Mouse (Mus musculus) midbrain, postnatal 0 days (tissue): Measurements from ENCODE around the gene Ankrd13a. TPM values are rescaled to one million over a fixed set of nuclear protein-coding genes. Genes with fewer than 3 reads are reported as not detected.
A peak's percentile ranks its signal among the peaks of the same experiment; 100 is the strongest.

Source experiments
- ATAC-seq: fragments of 200-750 bp; cut with Nextera tagmentation; 2 replicates; pipeline ENCODE4 v1.8.0; 2017; ENCODE audit warnings: moderate number of reproducible peaks, mild to moderate bottlenecking, moderate TSS enrichment, moderate library complexity; ENCODE audit not compliant: low FRiP score
- DNase-seq: peaks from one replicate; pipeline ENCODE4 v3.0.0-alpha.2; 2015; ENCODE audit warnings: low spot score
- H3K27ac ChIP-seq: fragments of 300-500 bp; sonication (generic); 2 replicates; pipeline ENCODE4 v1.5.1; 2014; ENCODE audit warnings: low read depth, mild to moderate bottlenecking, low read length, mixed read lengths
- H3K27me3 ChIP-seq: fragments of 300-500 bp; sonication (generic); 2 replicates; pipeline ENCODE4 v1.6.1; 2014; ENCODE audit warnings: low read length, control low read depth, mixed read lengths; ENCODE audit not compliant: insufficient read depth
- H3K36me3 ChIP-seq: fragments of 300-500 bp; sonication (generic); 2 replicates; pipeline ENCODE4 v1.6.1; 2014; ENCODE audit warnings: low read length, control low read depth, mixed read lengths; ENCODE audit not compliant: insufficient read depth
- H3K4me1 ChIP-seq: fragments of 300-500 bp; sonication (generic); 2 replicates; pipeline ENCODE4 v1.6.1; 2014; ENCODE audit warnings: mild to moderate bottlenecking, control low read depth, antibody characterized with exemption, low read length, mixed read lengths; ENCODE audit not compliant: insufficient read depth
- H3K4me2 ChIP-seq: fragments of 300-500 bp; sonication (generic); 2 replicates; pipeline ENCODE4 v1.6.1; 2014; ENCODE audit warnings: low read depth, mild to moderate bottlenecking, low read length, mixed read lengths; ENCODE audit not compliant: poor library complexity, severe bottlenecking
- H3K4me3 ChIP-seq: fragments of 300-500 bp; sonication (generic); 2 replicates; pipeline ENCODE4 v1.5.1; 2014; ENCODE audit warnings: low read depth, mild to moderate bottlenecking, low read length, moderate library complexity
- H3K9ac ChIP-seq: fragments of 300-500 bp; sonication (generic); replicated peaks from 2 replicates; pipeline ENCODE4 v1.6.1; 2014; ENCODE audit warnings: mild to moderate bottlenecking, low read length, moderate library complexity, mixed read lengths; ENCODE audit not compliant: poor library complexity, severe bottlenecking
- H3K9me3 ChIP-seq: fragments of 300-500 bp; sonication (generic); 2 replicates; pipeline ENCODE4 v1.6.1; 2016; ENCODE audit warnings: low read length, control low read depth
- CTCF ChIP-seq: IDR thresholded peaks from 2 replicates; pipeline ENCODE4 v1.5.1; 2016; ENCODE audit warnings: antibody characterized with exemption, mild to moderate bottlenecking
- WGBS: fragments of 180-500 bp; shearing (Covaris S2); extraction: QIAGEN DNeasy Blood & Tissue Kit; methylation state at CpG from one replicate; pipeline ENCODE4 v1.1.7; 2014; 5-methylcytosine and 5-hydroxymethylcytosine counted together
- polyA plus RNA-seq: library from polyadenylated mRNA; unstranded; fragments of >200 nt; fragmentation: Nextera tagmentation; extraction: Ambion mirVana; gene quantifications from 2 replicates; pipeline ENCODE4 v1.2.1, GENCODE M21; 2015
- total RNA-seq: library from RNA; depleted of rRNA; stranded (reverse); fragments of >200 nt; gene quantifications from 2 replicates; pipeline ENCODE4 v1.2.3, GENCODE M21; 2014

Ankrd13a gene
- total and polyA plus RNA-seq, 2 experiments from 2014 or later = 24.9 to 47.3 TPM

DNA sequence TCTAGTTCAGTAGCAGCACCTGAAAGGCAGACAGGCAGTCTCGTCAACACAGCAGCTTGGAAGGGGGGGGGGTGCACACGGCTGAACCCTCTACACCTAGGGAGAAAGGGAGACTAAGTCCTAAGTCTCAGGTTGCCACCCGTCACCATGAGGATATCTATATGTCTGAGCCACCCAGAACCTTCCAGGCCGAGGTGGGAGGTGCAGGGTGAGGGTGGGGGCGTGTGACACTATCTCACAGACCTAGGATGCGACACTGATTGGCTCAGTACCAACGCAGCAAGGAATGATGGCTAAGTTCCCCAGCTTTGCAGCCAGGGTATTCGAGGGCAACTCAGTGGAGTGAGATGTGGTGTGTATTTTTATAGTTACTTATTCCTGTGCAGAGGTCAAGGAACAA is 33.9 kb downstream of the Ankrd13a start:
- WGBS = 86% methylated on average over 8 of the region's 8 CpGs
- no peaks in the 10 kb centered on the region for H3K27me3 ChIP-seq
- no peaks in the 10 kb centered on the region for H3K4me1 ChIP-seq
- no peak for ATAC-seq
- H3K4me3 ChIP-seq = no peak overlapping the region
- TF ChIP-seq CTCF = no peak
- no peaks in the 10 kb centered on the region for H3K9me3 ChIP-seq
- DNase-seq = no peak
- H3K4me2 ChIP-seq = no peak overlapping the region
- peaks cover 24% of the 10 kb centered on the region for H3K36me3 ChIP-seq
- no peak overlapping the region for H3K9ac ChIP-seq
- no peak overlapping the region for H3K27ac ChIP-seq

DNA sequence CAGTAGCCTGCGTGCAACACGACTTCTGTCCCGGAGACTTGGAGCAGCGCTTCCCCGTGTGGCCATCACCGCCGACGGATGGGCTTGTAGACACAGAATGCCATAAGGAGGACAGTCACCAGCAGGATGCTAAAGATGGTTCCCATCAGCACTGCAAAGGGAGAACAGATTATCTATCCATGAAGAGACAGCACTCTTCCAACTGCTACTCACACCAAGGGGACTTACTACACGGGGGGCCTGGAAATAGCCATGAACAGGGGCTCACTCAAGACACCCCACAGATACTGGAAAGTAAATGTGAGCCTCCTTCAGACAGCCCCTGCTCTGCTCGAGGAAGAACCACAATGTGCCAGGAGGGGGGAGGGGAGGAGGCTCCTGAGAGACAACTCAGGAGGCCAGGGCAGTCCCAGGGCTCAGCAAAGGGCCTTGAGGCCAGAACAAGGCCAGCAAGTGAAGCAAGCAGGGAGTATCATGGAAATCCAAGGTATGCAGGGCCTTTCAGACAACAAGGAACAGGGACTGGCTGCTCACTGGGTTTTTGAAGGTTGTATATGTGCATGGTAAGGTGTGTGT is 34.8 kb downstream of the Ankrd13a start:
- H3K36me3 ChIP-seq = peaks cover 16% of the 10 kb centered on the region
- H3K9me3 ChIP-seq = no peaks in the 10 kb centered on the region
- TF ChIP-seq CTCF = no peak
- 80% methylated on average over 10 of the region's 10 CpGs for WGBS
- H3K9ac ChIP-seq = no peak overlapping the region
- H3K4me1 ChIP-seq = no peaks in the 10 kb centered on the region
- no peak for DNase-seq
- H3K27ac ChIP-seq = no peak overlapping the region
- no peaks in the 10 kb centered on the region for H3K27me3 ChIP-seq
- ATAC-seq = no peak
- no peak overlapping the region for H3K4me3 ChIP-seq
- H3K4me2 ChIP-seq = no peak overlapping the region

DNA sequence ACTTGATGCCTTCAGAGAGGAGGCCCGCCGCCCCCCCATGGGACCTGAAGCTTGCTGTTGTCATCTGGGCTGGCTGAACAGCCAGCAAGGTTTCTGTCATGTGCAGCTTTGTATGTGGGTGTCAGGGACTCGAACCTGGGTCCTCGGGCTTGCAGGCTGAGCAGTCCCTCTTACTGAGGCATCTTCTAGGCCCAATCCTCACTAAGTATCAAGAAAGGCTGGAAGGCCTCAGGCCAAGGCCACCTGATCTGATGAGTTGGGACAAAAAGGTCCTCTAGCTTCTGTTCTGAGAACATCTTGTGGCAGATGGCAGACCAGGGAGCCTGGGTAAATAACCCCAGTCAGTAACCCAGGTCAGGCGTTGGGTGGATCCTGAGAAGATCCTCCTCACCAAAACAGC is 35.3 kb downstream of the Ankrd13a start:
- Histone ChIP-seq H3K9me3 (no peaks in the 10 kb centered on the region), H3K27me3 (no peaks in the 10 kb centered on the region), H3K4me3 (no peak overlapping the region), H3K9ac (no peak overlapping the region), H3K36me3 (peaks cover 13% of the 10 kb centered on the region), H3K27ac (no peak overlapping the region), H3K4me2 (no peak overlapping the region), H3K4me1 (no peaks in the 10 kb centered on the region)
- no peak for TF ChIP-seq CTCF
- no peak for DNase-seq
- 94% methylated on average over 5 of the region's 5 CpGs for WGBS
- no peak for ATAC-seq

DNA sequence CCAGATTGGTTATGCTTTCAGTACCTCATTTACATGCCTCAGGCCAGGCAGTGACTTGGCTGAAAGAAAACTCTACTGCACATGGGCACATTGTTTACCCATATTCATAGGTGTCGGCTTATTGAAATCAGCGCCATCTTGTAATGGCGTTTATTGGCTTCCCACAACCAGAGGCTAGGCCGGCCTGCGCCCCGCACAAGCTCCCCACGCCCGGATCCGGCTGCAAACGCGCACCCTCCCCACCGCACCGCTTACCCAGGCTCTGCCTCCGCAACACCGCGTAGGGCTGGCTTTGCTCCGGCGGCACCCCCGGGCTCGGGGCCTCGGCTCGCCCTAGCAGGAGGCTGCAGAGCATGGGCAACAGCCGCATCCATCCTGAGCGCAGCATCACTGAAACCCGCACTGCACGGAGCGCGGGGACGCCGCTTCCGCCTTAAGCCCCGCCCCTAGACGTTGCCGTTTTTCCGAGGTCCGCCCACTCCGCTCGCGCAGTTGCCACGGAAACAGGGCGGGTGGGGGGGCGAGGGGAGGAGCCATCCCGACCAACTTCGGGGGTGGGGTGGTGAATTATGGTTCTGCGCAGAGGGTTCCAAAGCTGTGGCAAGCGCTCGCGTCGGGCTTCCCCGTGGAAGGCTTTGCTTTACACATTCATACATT is 39.2 kb downstream of the Ankrd13a start:
- H3K4me2 ChIP-seq = peak overlapping the region; percentile 51
- WGBS = under 1% methylated on average over 50 of the region's 50 CpGs
- H3K27ac ChIP-seq = peak overlapping the region; percentile 96
- no peaks in the 10 kb centered on the region for H3K4me1 ChIP-seq
- no peak for TF ChIP-seq CTCF
- H3K9ac ChIP-seq = peak overlapping the region; percentile 89
- H3K4me3 ChIP-seq = peak overlapping the region; percentile 79
- H3K27me3 ChIP-seq = no peaks in the 10 kb centered on the region
- no peaks in the 10 kb centered on the region for H3K9me3 ChIP-seq
- peaks cover 2% of the 10 kb centered on the region for H3K36me3 ChIP-seq
- peak; percentile 97 for ATAC-seq
- DNase-seq = peak; percentile 94

DNA sequence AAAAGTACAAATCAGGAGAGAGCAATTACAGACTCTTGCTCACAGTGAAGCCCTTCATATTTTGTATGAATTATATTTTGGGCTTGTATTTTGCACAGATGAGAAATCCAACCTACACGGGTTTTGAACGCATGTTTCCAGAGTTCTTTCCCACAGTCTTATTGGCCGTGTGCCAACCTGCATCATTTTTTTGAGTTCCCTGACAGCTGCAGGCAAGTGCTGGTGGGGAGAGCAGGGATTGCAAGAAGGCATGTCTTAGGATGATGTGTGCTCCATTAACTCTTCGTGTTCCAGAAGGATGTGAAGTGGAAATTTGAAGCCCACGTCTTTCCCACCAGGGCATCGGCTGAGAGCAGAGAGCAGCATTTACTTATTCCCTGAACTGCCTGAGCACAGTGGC is 42.1 kb downstream of the Ankrd13a start:
- WGBS = 68% methylated on average over 6 of the region's 6 CpGs
- Histone ChIP-seq H3K9ac (no peak overlapping the region), H3K27me3 (no peaks in the 10 kb centered on the region), H3K9me3 (no peaks in the 10 kb centered on the region), H3K36me3 (no peaks in the 10 kb centered on the region), H3K4me1 (no peaks in the 10 kb centered on the region), H3K4me2 (no peak overlapping the region), H3K4me3 (no peak overlapping the region), H3K27ac (no peak overlapping the region)
- ATAC-seq (no peak), DNase-seq (no peak)
- TF ChIP-seq CTCF = no peak

DNA sequence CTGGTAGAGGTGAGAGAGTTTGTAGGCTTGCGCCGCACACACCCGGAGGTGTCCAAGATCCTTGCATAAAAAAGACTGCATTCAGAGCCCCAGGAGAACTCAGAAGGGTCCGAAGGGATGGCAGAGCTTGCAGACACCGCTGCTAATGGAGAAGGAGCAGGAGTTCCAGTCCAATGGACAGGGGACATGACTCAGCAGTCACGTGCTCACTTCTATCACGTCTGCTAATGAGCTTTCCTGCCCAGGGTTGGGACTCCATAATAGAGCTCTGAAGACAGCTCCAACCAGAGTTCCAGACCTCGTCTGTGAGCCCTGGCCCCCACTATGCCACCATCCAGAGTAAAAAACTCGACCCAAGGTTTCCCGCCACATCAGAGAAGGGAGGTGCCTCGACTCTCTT is 43.6 kb downstream of the Ankrd13a start:
- ATAC-seq (no peak), DNase-seq (no peak)
- 74% methylated on average over 10 of the region's 11 CpGs for WGBS
- H3K4me3 ChIP-seq = no peak overlapping the region
- no peak for TF ChIP-seq CTCF
- H3K9ac ChIP-seq = no peak overlapping the region
- no peaks in the 10 kb centered on the region for H3K36me3 ChIP-seq
- no peak overlapping the region for H3K27ac ChIP-seq
- H3K27me3 ChIP-seq = no peaks in the 10 kb centered on the region
- H3K9me3 ChIP-seq = no peaks in the 10 kb centered on the region
- H3K4me2 ChIP-seq = no peak overlapping the region
- no peaks in the 10 kb centered on the region for H3K4me1 ChIP-seq
